Mouse (Mus musculus) C2C12 (cell line): ENCODE measurements at regions not wholly inside any gene's neighbourhood (a gene's known extent, or its start where the extent isn't known, plus 50 kb on each side); places are given as distances from the start of the nearest gene placed in this dataset.

Experiments
- H3K27me3 ChIP-seq: one replicate; pipeline ENCODE4 v1.6.1; 2011; ENCODE audit not compliant: control insufficient read depth, insufficient read depth, insufficient read length
- H3K36me3 ChIP-seq: one replicate; pipeline ENCODE4 v1.6.1; 2011; ENCODE audit not compliant: control insufficient read depth, insufficient read depth
- H3K4me3 ChIP-seq: one replicate; pipeline ENCODE4 v1.5.1; 2011; ENCODE audit warnings: mild to moderate bottlenecking, control low read depth; ENCODE audit not compliant: poor library complexity, insufficient read depth, severe bottlenecking
- H3K79me2 ChIP-seq: one replicate; pipeline ENCODE4 v1.6.1; 2011; ENCODE audit not compliant: control insufficient read depth, insufficient read depth
- H3K79me3 ChIP-seq: one replicate; pipeline ENCODE4 v1.6.1; 2011; ENCODE audit warnings: low read depth, control low read depth
- H3ac ChIP-seq: one replicate; pipeline ENCODE3; 2011; ENCODE audit warnings: low read depth; ENCODE audit not compliant: control insufficient read depth, insufficient read length
- CEBPB ChIP-seq: IDR thresholded peaks from one replicate; pipeline ENCODE4 v1.6.1; 2011; ENCODE audit warnings: low read depth, mild to moderate bottlenecking, control low read depth, moderate library complexity
- CTCF ChIP-seq: IDR thresholded peaks from one replicate; pipeline ENCODE4 v1.5.1; 2011; ENCODE audit not compliant: control insufficient read depth, insufficient read depth, insufficient read length
- FOSL1 ChIP-seq: IDR thresholded peaks from one replicate; pipeline ENCODE4 v1.8.0; 2011; ENCODE audit warnings: mild to moderate bottlenecking, low read length; ENCODE audit not compliant: poor library complexity, insufficient read depth, severe bottlenecking
- MAX ChIP-seq: IDR thresholded peaks from one replicate; pipeline ENCODE4 v1.6.1; 2011; ENCODE audit warnings: mild to moderate bottlenecking, control low read depth
- MYOD1 ChIP-seq: IDR thresholded peaks from one replicate; pipeline ENCODE4 v1.6.1; 2011; ENCODE audit warnings: low read depth; ENCODE audit not compliant: control insufficient read depth, insufficient read length
- MYOG ChIP-seq: IDR thresholded peaks from one replicate; pipeline ENCODE4 v1.6.1; 2011; ENCODE audit not compliant: control insufficient read depth, insufficient read length; ENCODE audit errors: extremely low read depth
- USF1 ChIP-seq: IDR thresholded peaks from one replicate; pipeline ENCODE4 v1.6.1; 2011; ENCODE audit warnings: low read depth, mild to moderate bottlenecking, control low read depth, moderate library complexity

DNA sequence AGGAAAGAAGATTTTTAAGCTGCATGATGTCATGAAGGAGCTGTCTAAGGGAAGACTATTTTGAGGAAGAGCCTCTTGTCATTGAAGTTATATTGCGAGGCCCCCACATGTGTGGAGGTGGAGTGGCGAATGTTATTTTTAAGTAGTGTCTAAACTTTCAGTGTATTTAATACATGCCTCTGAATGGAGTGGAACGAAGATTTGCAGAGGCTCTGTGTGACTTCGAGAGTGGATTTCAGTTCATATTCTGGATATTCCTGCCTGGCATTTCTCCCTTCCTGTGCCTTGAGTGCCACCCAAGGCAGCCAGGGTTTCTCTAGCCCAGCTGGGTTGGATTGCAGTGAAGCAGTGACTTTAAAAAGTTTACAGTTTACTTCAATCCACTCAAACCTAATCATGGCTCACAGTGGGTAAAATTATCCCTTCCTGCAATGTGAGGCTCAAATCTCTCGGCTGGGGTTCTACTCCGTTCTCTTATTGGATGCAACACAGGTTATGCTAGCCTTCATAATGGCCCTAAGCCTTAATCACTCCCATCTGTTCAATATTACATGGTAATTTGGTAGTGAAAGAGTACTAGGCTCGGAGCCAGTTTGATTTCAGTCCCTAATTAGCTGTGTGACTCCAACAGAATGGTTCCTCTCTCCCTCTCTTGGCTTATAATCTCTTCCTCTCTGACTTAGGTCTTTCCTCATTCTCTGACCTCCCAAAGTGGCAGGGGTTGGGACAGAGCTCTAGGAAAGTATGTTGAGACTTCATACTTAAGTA, 138.1 kb upstream of the Pik3r1 start:
- Histone ChIP-seq H3K79me2 (no peaks in the 10 kb centered on the region), H3K79me3 (no peaks in the 10 kb centered on the region), H3K4me3 (no peak overlapping the region), H3K36me3 (no peaks in the 10 kb centered on the region), H3ac (no peak overlapping the region), H3K27me3 (no peaks in the 10 kb centered on the region)
- TF ChIP-seq USF1 (no peak), CEBPB (no peak), MYOD1 (no peak), CTCF (no peak), FOSL1 (no peak), MAX (no peak), MYOG (no peak)

DNA sequence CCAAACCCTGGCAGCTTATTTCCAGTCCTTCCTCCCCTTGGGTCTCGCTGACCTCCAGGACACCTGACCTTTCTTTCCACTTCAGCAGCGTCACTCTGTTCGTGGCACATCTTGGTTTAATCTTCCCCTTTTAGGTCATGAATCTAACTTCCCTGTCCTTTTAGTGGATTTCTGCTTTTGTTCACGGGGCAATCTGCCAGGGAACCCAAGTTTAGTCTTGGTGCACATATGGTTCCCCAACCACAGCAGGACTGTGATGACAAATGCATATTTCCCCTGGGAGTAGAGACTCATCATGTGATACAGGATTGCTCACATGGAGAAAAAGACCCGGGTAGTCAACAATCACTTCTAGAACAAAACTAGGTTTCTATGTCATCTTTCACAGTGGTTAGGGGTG, 141.0 kb upstream of the Pik3r1 start:
- no peaks in the 10 kb centered on the region for H3K79me3 ChIP-seq
- H3K27me3 ChIP-seq, result no peaks in the 10 kb centered on the region
- H3K36me3 ChIP-seq, result no peaks in the 10 kb centered on the region
- no peak overlapping the region for H3ac ChIP-seq
- no peaks in the 10 kb centered on the region for H3K79me2 ChIP-seq
- H3K4me3 ChIP-seq, result no peak overlapping the region
- TF ChIP-seq MAX (no peak), FOSL1 (no peak), CEBPB (no peak), MYOG (no peak), MYOD1 (no peak), USF1 (peak; percentile 66)

DNA sequence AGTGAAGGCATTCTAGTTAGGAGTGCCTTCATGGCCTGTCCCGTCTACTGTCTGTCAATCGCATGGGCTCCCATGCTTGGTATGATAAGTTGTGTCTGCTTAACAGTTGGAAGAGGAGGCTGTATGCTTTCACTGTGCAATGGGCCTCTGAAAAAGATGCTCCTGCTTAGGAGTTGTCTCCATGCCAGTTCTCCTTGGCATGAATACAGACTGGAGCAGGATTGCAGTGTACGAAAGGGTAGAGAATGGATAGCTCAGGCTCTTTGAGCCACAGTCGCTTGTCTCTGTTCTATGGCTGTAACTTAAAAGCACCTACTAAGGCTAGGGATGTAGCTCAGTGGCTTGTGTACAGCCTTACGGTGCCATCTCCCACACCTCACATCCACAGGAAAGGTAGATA, 142.7 kb upstream of the Pik3r1 start:
- Histone ChIP-seq H3K4me3 (no peak overlapping the region), H3K79me2 (no peaks in the 10 kb centered on the region), H3K36me3 (no peaks in the 10 kb centered on the region), H3K79me3 (no peaks in the 10 kb centered on the region), H3K27me3 (no peaks in the 10 kb centered on the region), H3ac (no peak overlapping the region)
- no peak for TF ChIP-seq MYOD1
- no peak for TF ChIP-seq MYOG
- TF ChIP-seq USF1, result no peak

DNA sequence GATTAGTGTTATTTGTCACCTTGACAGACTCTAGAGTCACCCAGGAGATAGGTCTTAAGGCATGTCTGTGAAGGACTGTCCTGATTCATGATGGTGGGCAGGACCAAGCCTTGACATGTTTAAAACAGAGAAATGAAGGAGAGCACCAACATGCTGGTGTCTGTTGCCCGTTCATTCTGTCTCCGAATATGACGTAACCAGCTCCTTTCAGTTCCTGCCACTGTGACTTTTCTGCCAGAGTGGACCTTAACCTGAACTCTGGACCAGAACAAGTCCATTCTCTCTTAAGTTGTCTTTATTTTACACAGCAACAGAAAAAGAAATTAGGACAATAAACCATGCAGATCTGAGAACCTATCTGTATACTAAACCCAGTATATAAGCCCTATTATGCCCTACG, 146.1 kb upstream of the Pik3r1 start:
- Histone ChIP-seq H3K79me3 (no peaks in the 10 kb centered on the region), H3ac (no peak overlapping the region), H3K27me3 (no peaks in the 10 kb centered on the region), H3K79me2 (no peaks in the 10 kb centered on the region), H3K36me3 (no peaks in the 10 kb centered on the region), H3K4me3 (no peak overlapping the region)
- TF ChIP-seq USF1 (no peak), MAX (no peak), MYOD1 (no peak), CEBPB (no peak), MYOG (no peak)

DNA sequence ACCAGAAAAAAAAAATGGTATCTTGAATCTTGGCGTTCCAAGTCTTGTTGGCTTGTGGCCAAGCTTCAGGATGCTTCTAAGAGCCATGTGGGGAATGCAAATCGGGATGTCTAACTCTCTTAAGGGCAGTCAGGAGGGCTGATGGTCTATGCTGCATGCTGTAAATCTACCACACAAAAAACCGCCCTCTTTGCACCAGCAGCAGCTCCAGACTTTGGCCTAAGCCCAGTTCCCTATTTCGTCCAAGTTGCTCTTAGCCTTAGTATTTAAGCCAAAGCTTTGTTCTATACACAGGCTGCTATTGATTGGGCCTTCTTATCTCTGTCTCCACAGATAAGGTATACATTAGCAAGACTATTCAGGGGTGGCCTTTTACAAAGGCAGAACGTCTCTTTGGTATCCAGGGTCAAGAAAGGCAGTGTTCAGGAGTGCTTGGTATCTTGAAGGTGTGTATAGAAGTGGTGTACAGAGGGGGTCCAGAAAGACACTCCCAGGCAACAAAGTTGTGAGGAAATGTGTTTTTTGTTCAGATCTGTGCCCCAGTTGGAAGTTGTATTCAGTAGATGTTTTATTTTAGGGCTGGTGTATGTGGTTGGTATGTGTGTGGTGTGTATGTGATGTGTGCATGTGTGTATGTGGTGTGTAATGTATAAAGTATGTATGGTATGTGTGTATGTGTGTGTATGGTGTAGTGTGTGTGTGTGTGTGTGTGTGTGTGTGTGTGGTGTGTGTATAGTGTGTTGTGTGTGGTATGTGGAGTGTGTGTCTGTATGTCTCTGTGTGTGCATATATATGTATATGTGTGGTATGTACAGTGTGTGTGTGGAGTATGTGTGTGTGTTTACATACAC, 146.9 kb upstream of the Pik3r1 start:
- no peaks in the 10 kb centered on the region for H3K36me3 ChIP-seq
- H3K79me2 ChIP-seq, result no peaks in the 10 kb centered on the region
- TF ChIP-seq FOSL1 (no peak), MYOD1 (no peak), MAX (no peak), CEBPB (no peak), USF1 (no peak), MYOG (no peak), CTCF (no peak)
- no peak overlapping the region for H3K4me3 ChIP-seq
- no peaks in the 10 kb centered on the region for H3K27me3 ChIP-seq
- H3K79me3 ChIP-seq, result no peaks in the 10 kb centered on the region
- H3ac ChIP-seq, result no peak overlapping the region

DNA sequence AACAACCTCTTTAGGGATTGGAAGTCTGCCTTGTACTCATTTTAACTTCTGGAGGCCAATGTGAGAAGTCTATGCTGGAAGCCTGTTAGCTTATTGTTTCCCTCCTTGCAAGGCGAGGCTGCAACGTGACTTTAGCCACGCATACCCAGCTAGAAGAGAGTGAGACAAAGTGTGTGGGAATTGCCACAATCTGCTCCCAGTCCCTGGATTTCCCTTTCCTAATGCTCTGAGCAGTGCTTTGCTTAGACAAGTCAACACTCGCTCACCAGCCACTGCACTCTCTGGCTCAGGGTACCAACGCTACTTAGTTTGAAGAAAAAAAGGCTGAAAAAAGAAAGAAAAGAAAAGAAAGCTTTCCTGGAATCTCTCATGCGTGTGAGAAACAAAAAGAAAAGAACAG, 147.5 kb upstream of the Pik3r1 start:
- no peaks in the 10 kb centered on the region for H3K79me2 ChIP-seq
- H3K27me3 ChIP-seq, result no peaks in the 10 kb centered on the region
- no peak overlapping the region for H3ac ChIP-seq
- H3K4me3 ChIP-seq, result no peak overlapping the region
- H3K36me3 ChIP-seq, result no peaks in the 10 kb centered on the region
- no peaks in the 10 kb centered on the region for H3K79me3 ChIP-seq
- no peak for TF ChIP-seq CEBPB
- no peak for TF ChIP-seq MYOG
- TF ChIP-seq CTCF, result no peak
- no peak for TF ChIP-seq FOSL1
- no peak for TF ChIP-seq MYOD1
- TF ChIP-seq MAX, result no peak
- no peak for TF ChIP-seq USF1
